Mouse (Mus musculus) heart, embryonic 11.5 days (tissue): ENCODE measurements around the gene Slk. TPM values are rescaled to one million over a fixed set of nuclear protein-coding genes. Genes with fewer than 3 reads are reported as not detected.

Source experiments
- ATAC-seq: fragments of 200-750 bp; cut with Nextera tagmentation; replicated peaks from 2 replicates; pipeline ENCODE4 v1.8.0; 2017; ENCODE audit warnings: moderate library complexity; ENCODE audit not compliant: insufficient number of reproducible peaks, low FRiP score, low TSS enrichment
- H3K27ac ChIP-seq: fragments of 300-500 bp; sonication (generic); 2 replicates; pipeline ENCODE4 v1.5.1; 2014; ENCODE audit warnings: mild to moderate bottlenecking, low read depth, low read length
- H3K27me3 ChIP-seq: fragments of 300-500 bp; sonication (generic); 2 replicates; pipeline ENCODE4 v1.6.1; 2014; ENCODE audit warnings: mild to moderate bottlenecking, low read length, mixed read lengths; ENCODE audit not compliant: control insufficient read depth, insufficient read depth
- H3K36me3 ChIP-seq: fragments of 300-500 bp; sonication (generic); 2 replicates; pipeline ENCODE4 v1.6.1; 2014; ENCODE audit warnings: mild to moderate bottlenecking, low read length, moderate library complexity, mixed read lengths; ENCODE audit not compliant: control insufficient read depth, insufficient read depth
- H3K4me1 ChIP-seq: fragments of 300-500 bp; sonication (generic); 2 replicates; pipeline ENCODE4 v1.6.1; 2014; ENCODE audit warnings: low read length; ENCODE audit not compliant: control insufficient read depth, insufficient read depth
- H3K4me2 ChIP-seq: fragments of 300-500 bp; sonication (generic); 2 replicates; pipeline ENCODE4 v1.6.1; 2014; ENCODE audit warnings: mild to moderate bottlenecking, moderate library complexity
- H3K4me3 ChIP-seq: fragments of 300-500 bp; sonication (generic); 2 replicates; pipeline ENCODE4 v1.5.1; 2014; ENCODE audit warnings: low read depth, low read length
- H3K9ac ChIP-seq: fragments of 300-500 bp; sonication (generic); 2 replicates; pipeline ENCODE4 v1.6.1; 2014; ENCODE audit warnings: mild to moderate bottlenecking, low read depth, low read length, moderate library complexity
- H3K9me3 ChIP-seq: fragments of 300-500 bp; sonication (generic); replicated peaks from 2 replicates; pipeline ENCODE4 v1.6.1; 2016; ENCODE audit warnings: low read length; ENCODE audit not compliant: control insufficient read depth
- WGBS: fragments of 180-500 bp; shearing (Covaris S2); extraction: QIAGEN DNeasy Blood & Tissue Kit; methylation state at CpG from one replicate; pipeline ENCODE4 v1.1.7; 2014; ENCODE audit not compliant: insufficient replicate concordance; 5-methylcytosine and 5-hydroxymethylcytosine counted together
- polyA plus RNA-seq: library from polyadenylated mRNA; unstranded; fragments of >200 nt; fragmentation: Nextera tagmentation; extraction: Ambion mirVana; gene quantifications from 2 replicates; pipeline ENCODE4 v1.2.1, GENCODE M21; 2014

Gene Slk
- polyA plus RNA-seq, 1 experiment from 2014 or later: 14.1 TPM

GRCm38 (mm10) chr19:47542441-47542840 lies 37.0 kb upstream of the Slk start:
- Histone ChIP-seq H3K9me3 (no peaks in the 10 kb centered on the region), H3K27me3 (no peaks in the 10 kb centered on the region), H3K9ac (no peak overlapping the region), H3K4me2 (no peak overlapping the region), H3K27ac (no peak overlapping the region), H3K4me1 (peaks cover 14% of the 10 kb centered on the region), H3K4me3 (no peak overlapping the region), H3K36me3 (no peaks in the 10 kb centered on the region)
- WGBS: 51% methylated on average over 7 of the region's 7 CpGs
- ATAC-seq: no peak

DNA sequence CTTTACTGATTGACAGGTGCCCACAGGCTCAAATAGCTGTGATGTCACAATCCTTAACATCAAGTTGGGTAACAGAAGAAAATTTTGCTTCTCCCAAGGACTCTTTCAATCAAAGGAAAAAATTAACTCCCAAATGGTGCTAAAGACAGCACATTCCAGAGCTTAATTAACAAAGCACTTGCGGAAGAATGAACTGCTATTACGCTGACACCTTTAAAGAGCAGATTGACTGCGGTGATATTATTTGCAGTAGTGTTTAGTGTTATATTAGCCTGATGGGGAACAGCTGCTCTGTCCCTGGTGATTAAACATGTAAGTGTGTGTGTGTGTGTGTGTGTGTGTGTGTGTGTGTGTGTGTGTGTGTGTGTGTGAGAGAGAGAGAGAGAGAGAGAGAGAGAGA lies 34.4 kb upstream of the Slk start:
- Histone ChIP-seq H3K9ac (no peak overlapping the region), H3K4me3 (no peak overlapping the region), H3K4me1 (no peaks in the 10 kb centered on the region; the same call in 1 of the 2 replicates), H3K4me2 (no peak overlapping the region), H3K27ac (no peak overlapping the region), H3K9me3 (no peaks in the 10 kb centered on the region), H3K27me3 (no peaks in the 10 kb centered on the region), H3K36me3 (no peaks in the 10 kb centered on the region)
- no peak for ATAC-seq
- WGBS: 67% methylated on average over 3 of the region's 3 CpGs

DNA sequence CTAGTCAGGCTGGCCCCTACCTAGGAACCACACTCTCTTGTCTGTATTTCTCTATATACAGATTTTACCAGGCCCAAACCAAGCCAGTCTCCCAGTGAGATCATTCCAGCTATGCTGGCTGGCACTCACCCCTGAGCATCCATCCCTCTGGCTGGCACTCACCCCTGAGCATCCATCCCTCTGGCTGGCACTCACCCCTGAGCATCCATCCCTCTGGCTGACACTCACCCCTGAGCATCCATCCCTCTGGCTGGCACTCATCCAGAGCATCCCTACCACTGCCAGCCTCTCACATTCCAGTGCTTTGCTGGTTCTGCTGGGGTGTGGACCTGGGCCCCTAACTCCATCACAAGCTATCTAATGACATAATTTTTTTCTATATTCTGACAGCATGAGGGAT lies 34.0 kb upstream of the Slk start:
- no peaks in the 10 kb centered on the region for H3K27me3 ChIP-seq
- H3K4me1 ChIP-seq: no peaks in the 10 kb centered on the region; the same call in 1 of the 2 replicates
- no peak for ATAC-seq
- no peak overlapping the region for H3K27ac ChIP-seq
- H3K4me2 ChIP-seq: no peak overlapping the region
- H3K4me3 ChIP-seq: no peak overlapping the region
- H3K9me3 ChIP-seq: no peaks in the 10 kb centered on the region
- H3K36me3 ChIP-seq: no peaks in the 10 kb centered on the region
- no peak overlapping the region for H3K9ac ChIP-seq

DNA sequence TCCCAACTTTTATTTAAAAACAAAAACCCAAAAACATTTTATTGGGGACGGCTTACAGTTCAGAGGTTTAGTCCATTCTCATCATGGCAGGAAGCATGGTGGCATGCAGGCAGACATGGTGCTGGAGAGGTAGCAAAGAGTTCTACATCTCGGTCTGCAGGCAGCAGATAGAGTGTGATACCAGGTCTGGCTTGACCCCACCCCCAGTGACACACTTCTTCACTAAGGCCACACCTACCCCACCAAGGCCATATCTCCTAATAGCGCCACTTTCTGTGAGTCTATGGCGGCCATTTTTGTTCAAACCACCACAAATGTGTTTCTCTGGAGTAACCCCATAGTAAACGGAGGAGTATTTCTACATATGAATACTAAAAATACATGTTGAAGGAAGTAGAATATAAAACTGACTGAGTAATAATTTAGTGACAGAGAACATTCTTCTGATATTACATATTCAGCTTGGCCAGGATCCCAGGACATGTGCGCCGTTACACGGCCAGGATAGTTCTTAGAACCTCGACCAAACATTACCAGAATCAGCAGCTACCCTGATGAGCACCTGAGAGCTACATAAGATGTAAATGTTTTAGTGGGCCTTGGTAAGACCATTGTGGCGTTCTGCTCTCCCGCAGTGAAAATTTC lies 30.9 kb upstream of the Slk start:
- H3K27me3 ChIP-seq: no peaks in the 10 kb centered on the region
- H3K4me2 ChIP-seq: no peak overlapping the region
- 89% methylated on average over 11 of the region's 11 CpGs for WGBS
- ATAC-seq: no peak
- no peaks in the 10 kb centered on the region for H3K36me3 ChIP-seq
- H3K27ac ChIP-seq: no peak overlapping the region
- no peaks in the 10 kb centered on the region for H3K4me1 ChIP-seq
- no peak overlapping the region for H3K4me3 ChIP-seq
- H3K9ac ChIP-seq: no peak overlapping the region
- no peaks in the 10 kb centered on the region for H3K9me3 ChIP-seq

- WGBS: 75% methylated on average over 9 of the region's 9 CpGs
- no peaks in the 10 kb centered on the region for H3K36me3 ChIP-seq
- no peak for ATAC-seq
- H3K9me3 ChIP-seq: no peaks in the 10 kb centered on the region
- H3K4me1 ChIP-seq: no peaks in the 10 kb centered on the region
- no peak overlapping the region for H3K4me3 ChIP-seq
- no peak overlapping the region for H3K9ac ChIP-seq
- no peak overlapping the region for H3K27ac ChIP-seq
- no peaks in the 10 kb centered on the region for H3K27me3 ChIP-seq
- no peak overlapping the region for H3K4me2 ChIP-seq
Measured at GRCm38 (mm10) chr19:47549174-47549573, 30.3 kb upstream of the Slk start.

DNA sequence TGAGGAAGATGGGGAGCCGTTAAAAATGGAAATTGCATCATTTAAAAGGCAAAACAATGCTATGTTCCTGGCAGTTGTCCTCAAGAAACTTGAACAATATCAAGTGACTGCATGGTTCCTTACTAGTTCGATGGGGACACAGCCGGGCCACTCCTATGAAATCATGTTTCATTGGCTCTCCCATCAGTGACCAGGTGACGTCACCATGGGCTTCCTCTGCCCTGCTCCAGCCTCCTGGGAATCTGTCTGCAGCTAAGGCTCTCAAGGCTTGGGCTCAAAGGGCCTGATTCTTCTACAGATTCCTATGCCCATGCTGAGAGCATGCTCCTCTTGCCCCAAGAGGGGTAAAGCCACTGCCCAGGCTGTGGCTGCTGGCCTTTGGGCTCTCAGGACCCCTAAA lies 29.9 kb upstream of the Slk start:
- H3K9ac ChIP-seq: no peak overlapping the region
- H3K4me2 ChIP-seq: no peak overlapping the region
- H3K9me3 ChIP-seq: no peaks in the 10 kb centered on the region
- no peak overlapping the region for H3K4me3 ChIP-seq
- H3K27ac ChIP-seq: no peak overlapping the region
- WGBS: 72% methylated on average over 4 of the region's 4 CpGs
- no peak for ATAC-seq
- H3K4me1 ChIP-seq: no peaks in the 10 kb centered on the region
- H3K36me3 ChIP-seq: no peaks in the 10 kb centered on the region
- H3K27me3 ChIP-seq: no peaks in the 10 kb centered on the region

DNA sequence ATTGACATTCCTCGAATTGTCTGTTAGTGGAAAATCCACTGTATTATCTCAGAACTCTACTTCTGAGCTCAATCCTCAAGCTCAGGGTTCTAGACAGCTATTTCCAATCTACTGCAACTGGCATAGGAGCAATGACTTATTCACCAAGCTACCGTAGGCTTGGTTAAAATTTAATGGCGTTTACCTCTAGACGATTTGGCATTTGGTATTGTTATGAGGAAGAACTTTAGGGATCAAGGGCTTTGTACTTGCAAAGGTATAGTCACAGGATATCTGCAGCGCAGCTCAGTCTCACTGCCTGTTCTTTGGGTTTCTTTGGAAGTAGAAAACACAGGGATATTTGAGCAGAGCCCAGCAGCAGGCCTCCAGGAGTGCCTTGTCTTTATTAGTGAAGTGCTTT lies 20.3 kb upstream of the Slk start:
- H3K4me2 ChIP-seq: no peak overlapping the region
- no peak overlapping the region for H3K27ac ChIP-seq
- no peak for ATAC-seq
- H3K4me3 ChIP-seq: no peak overlapping the region
- peaks cover 5% of the 10 kb centered on the region; the same call in 1 of the 2 replicates for H3K4me1 ChIP-seq
- WGBS: 74% methylated on average over 5 of the region's 5 CpGs
- no peaks in the 10 kb centered on the region for H3K36me3 ChIP-seq
- H3K9ac ChIP-seq: no peak overlapping the region
- H3K27me3 ChIP-seq: no peaks in the 10 kb centered on the region
- no peaks in the 10 kb centered on the region for H3K9me3 ChIP-seq

DNA sequence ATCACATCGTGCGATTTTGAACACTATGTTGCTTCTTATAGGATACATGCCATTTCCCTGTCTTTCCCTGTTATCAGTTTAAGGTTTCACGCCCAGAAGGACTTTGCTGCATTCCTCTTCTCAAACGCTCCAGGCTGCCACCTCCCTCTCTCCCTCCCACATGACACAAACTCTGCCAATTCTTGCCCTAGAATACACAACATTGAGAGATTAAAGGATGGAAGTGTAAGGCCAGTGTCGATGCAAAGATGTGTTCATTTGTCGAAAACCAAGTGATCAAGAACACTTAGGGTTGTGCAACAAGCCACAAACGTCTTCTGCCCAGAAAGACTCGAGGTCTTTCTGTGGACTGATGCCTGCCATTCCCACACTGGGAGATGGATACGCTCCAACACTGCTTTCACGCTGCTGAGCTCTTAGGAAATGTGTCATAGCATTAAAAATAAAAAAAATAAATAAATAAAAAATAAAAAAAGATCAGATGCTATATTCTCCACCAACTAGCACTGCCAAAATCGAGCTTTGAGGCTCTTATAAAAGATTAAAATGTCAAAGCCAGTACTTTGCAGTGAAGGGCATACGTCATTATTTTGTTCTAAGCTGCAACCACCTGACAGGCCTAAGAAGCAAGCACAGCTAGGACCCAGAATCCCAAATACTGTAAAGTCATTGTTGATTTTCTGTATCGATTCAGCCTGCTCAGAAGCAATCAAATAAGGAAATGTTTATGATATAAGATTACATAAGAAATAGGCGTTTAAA lies 19.5 kb upstream of the Slk start:
- Histone ChIP-seq H3K27me3 (no peaks in the 10 kb centered on the region), H3K36me3 (no peaks in the 10 kb centered on the region), H3K4me3 (no peak overlapping the region), H3K9ac (no peak overlapping the region), H3K9me3 (no peaks in the 10 kb centered on the region), H3K4me2 (no peak overlapping the region), H3K27ac (no peak overlapping the region), H3K4me1 (peaks cover 5% of the 10 kb centered on the region; the same call in 1 of the 2 replicates)
- no peak for ATAC-seq
- WGBS: 59% methylated on average over 14 of the region's 14 CpGs
